Mouse (Mus musculus) layer of hippocampus, adult 9-11 months (tissue): ENCODE results near the gene Olfr1408.

Source experiments
- DNase-seq: peaks from one replicate; pipeline ENCODE4 v3.0.0; 2022

Gene Olfr1408

GRCm38 (mm10) chr1:173137274-173137673 lies at the start of gene Olfr1408:
Olfr1408 (minus strand) TSS chr1:173137374.
- DNase-seq, result no peak

- no peak for DNase-seq
These were observed 37.1 kb upstream of the Olfr1408 start for GRCm38 (mm10) chr1:173174154-173174842.
